Mouse (Mus musculus) T-helper 1 cell (primary cell): Measurements from ENCODE around the gene Nucb1.
"Not testable (repeated sequence)": the region's sequence is repeated elsewhere in the genome, so short reads cannot be mapped to it uniquely, and the experiment has no call there.

Source experiments
- in situ Hi-C: fragments of 300-600 bp; cut with MboI, MseI; formaldehyde crosslinking; loops from one replicate; pipeline ENCODE4 v1.15.1; 2025; ENCODE audit warnings: high pct_unique_total_duplicates

The Nucb1 gene

GRCm38 (mm10) chr7:45488293-45489204 is 21.7 kb downstream of the Nucb1 start, which contains the start of gene Dhdh:
TSS of gene Dhdh (minus strand) at chr7:45488805.
- in situ Hi-C loops = no loop called here

DNA sequence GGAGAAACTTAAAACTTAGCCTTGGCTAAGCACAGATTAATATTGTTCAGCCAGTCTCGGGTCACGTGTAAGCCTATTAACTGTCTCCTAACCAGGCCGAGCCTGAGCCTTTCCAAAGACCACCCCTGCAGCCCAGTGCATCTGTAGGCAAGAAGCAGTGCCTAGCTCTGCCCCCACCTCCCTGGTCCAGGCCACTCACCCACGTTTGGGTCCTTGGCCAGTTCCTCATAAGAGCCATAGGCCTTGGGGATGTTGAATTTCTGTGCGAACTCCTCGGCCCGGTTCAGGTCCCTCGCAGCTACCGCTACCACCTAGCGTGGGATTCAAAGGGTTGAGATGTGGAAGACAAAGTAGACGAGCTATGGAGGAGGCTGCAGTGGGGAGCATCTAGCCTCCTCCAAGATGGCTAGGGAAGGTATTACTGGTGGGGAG is 22.3 kb downstream of the Nucb1 start:
- in situ Hi-C loops = no loop called here

- in situ Hi-C loops = no loop called here
Observed at GRCm38 (mm10) chr7:45486761-45487415, 23.3 kb downstream of the Nucb1 start, which contains the start of gene Gm45808. TSS of gene Gm45808 (minus strand) at chr7:45486811.

GRCm38 (mm10) chr7:45486158-45486557 is 24.0 kb downstream of the Nucb1 start:
- in situ Hi-C loops = no loop called here

DNA sequence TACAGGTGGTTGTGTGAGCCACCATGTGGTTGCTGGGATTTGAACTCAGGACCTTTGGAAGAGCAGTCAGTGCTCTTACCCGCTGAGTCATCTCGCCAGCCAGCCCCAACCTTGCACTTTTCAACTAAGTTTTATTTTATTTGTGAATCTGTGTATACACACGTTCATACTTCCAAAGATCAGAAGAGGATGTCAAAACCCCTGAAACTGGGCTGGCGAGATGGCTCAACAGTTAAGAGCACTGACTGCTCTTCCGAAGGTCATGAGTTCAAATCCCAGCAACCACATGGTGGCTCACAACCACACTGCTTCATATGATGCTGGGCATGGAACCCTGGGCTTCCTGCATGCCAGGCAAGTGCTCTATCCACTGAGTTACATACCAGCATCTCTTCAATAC is 25.2 kb downstream of the Nucb1 start:
- in situ Hi-C loops = not testable (repeated sequence)

- in situ Hi-C loops = no loop called here
Observed at GRCm38 (mm10) chr7:45482166-45482565, 28.0 kb downstream of the Nucb1 start.

GRCm38 (mm10) chr7:45481374-45481927 is 28.8 kb downstream of the Nucb1 start, which contains the start of gene Tulp2:
TSS of gene Tulp2 (plus strand) at chr7:45481877.
- in situ Hi-C loops = no loop called here

- in situ Hi-C loops = not testable (repeated sequence)
Observed at GRCm38 (mm10) chr7:45480310-45480709, 29.9 kb downstream of the Nucb1 start.

DNA sequence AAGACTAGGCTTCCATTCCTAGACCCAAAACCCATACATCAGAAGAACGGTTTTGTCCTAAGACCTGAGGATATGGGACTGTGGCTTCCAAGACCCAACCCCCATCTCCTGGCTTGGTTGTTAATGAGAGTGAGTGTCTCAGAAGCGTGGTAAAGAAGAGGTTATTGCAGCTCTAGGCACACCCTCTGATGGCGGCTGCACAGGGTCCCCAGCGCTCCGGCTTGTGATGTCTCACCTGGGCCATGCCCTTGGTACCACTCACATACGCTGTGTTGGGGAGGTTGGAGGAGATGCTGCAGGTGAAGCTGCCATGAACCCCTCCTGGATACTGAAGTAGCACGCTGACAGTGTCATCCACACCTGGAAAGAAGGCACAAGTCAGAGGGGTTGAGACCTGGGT is 31.4 kb downstream of the Nucb1 start:
- in situ Hi-C loops = no loop called here

- in situ Hi-C loops = no loop called here
Observed at GRCm38 (mm10) chr7:45477003-45477402, 33.2 kb downstream of the Nucb1 start.

DNA sequence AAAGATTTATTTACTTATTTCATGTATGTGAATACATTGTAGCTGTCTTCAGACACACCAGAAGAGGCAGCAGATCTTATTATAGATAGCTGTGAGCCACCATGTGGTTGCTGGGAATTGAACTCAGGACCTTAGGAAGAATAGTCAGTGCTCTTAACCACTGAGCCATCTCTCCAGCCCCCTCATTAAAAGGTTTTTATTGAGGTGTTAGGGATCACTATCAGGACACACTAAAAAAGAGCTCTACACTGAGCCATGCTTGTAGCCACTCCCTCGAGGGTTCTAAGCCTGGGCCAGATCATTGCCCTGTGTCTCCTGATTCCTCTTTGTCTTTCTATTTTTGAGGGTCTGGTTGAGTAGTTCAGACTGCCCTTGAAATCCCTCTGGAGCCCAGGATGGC is 33.8 kb downstream of the Nucb1 start:
- in situ Hi-C loops = no loop called here

- in situ Hi-C loops = no loop called here
Observed at GRCm38 (mm10) chr7:45475291-45475969, 34.8 kb downstream of the Nucb1 start.

GRCm38 (mm10) chr7:45470869-45471268 is 39.3 kb downstream of the Nucb1 start:
- in situ Hi-C loops = no loop called here

DNA sequence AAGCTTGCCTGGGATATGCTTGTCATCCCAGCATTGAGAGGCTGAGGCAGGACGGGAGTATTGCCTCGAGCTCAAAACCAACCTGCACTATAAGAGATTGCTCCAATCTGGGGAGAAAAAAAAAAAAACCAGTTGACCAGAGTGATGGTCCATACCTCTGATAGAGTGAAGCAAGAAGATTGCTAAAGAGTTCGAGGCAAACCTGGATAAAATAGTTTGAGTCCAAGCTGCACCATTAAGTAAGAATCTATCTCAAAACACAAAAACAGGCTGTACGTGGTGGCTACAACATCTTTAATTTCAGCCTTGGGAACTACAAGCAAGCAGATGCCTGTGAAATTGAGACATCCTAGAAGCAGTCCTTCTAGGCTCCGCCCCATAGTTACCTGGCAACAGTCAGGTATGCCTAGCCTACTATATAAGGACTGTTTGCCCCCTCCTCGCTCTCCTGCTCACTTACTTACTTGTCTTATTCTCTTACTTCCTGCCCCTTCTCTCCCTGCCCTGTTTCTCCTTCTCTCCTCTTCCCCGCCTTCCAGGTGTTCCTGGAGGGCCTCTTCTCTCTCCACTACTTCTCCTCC is 43.0 kb downstream of the Nucb1 start:
- in situ Hi-C loops = no loop called here

DNA sequence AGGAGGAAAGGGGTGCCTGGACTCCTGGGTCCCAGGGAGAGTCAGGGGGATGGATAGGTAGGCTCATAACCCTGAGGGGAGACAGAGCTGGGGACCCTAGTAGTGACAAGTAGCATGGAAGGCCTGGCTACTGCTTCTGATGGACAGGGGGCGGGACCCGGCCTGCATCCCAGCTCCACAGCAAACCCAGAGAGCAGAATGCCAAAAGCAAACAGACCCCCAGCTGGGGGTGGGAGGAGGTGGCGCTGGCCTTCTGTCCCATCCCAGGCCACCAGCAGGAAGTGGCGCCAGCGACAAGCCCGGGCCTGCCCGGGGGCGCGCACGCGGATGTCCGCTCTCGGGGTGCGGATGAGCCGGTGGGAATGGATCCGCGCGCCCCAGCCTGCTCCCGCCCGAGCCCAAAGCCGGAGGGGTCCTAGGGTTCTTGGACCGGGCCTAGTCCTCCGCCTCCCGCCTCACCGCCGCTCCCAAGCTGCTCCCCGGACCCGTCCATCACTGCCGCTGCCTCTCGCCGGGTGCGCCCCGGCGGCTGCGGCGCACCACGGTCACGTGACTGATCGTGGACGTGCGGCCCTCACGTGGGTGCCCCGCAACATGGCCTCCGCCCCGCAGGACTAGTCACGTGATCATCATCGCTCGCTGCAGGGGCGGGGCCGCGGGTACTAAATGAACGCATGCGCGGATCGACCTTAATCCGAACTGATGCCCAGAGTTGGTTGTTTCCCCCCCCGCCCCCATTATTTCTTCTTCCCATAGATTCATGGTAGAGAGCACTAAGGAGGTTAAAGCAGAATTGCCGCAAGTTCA is 43.7 kb downstream of the Nucb1 start, which contains the start of gene Bax:
Gene Bax, minus strand, starts transcription at position 616 of the 807 bp plus-strand sequence.
- in situ Hi-C loops = no loop called here

GRCm38 (mm10) chr7:45465549-45465948 is 44.7 kb downstream of the Nucb1 start:
- in situ Hi-C loops = no loop called here

- in situ Hi-C loops = no loop called here
Observed at GRCm38 (mm10) chr7:45465112-45465511, 45.1 kb downstream of the Nucb1 start.

GRCm38 (mm10) chr7:45463987-45464778 is 46.0 kb downstream of the Nucb1 start:
- in situ Hi-C loops = no loop called here

DNA sequence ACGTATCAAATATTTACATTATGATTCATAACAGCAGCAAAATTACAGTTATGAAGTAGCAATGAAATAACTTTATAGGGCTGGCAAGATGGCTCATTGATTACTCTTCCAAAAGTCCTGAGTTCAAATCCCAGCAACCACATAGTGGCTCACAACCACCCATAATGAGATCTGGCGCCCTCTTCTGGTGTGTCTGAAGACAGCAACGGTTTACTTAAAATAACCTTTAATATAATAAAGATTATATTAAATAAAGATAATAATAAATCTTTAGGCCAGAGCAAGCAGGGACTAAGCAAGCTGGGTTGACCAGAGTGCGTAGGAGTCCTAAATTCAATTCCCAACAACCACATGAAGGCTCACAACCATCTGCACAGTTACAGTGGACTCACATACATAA is 47.3 kb downstream of the Nucb1 start:
- in situ Hi-C loops = not testable (repeated sequence)

GRCm38 (mm10) chr7:45462325-45462724 is 47.9 kb downstream of the Nucb1 start:
- in situ Hi-C loops = no loop called here
